Mouse (Mus musculus) R1 (cell line): ENCODE measurements around the gene Vmn2r39.
"Not testable (repeated sequence)": the region's sequence is repeated elsewhere in the genome, so short reads cannot be mapped to it uniquely, and the experiment has no call there.

Source experiments
- DNase-seq: peaks from one replicate; pipeline ENCODE4 v3.0.0-alpha.2; 2018; ENCODE audit warnings: low read depth, low spot score

Vmn2r39 gene

GRCm38 (mm10) chr7:9030698-9031097, at the start of gene Vmn2r39:
TSS of gene Vmn2r39 (minus strand) at chr7:9030798.
- DNase-seq: not testable (repeated sequence)

- not testable (repeated sequence) for DNase-seq
Measured at GRCm38 (mm10) chr7:9065353-9065752, 34.8 kb upstream of the Vmn2r39 start.
